Mouse (Mus musculus) lung, postnatal 0 days (tissue): ENCODE measurements around the gene Prss2.

Experiments
- CTCF ChIP-seq: IDR thresholded peaks from 2 replicates; pipeline ENCODE4 v1.5.1; 2016; ENCODE audit warnings: antibody characterized with exemption, mild to moderate bottlenecking
- EP300 ChIP-seq: IDR thresholded peaks from 2 replicates; pipeline ENCODE4 v1.6.1; 2016; ENCODE audit warnings: antibody characterized with exemption, mild to moderate bottlenecking, control low read depth

- TF ChIP-seq CTCF (no peak), EP300 (no peak)
Observed at GRCm38 (mm10) chr6:41542983-41543382, 21.4 kb downstream of the Prss2 start.
